Mouse (Mus musculus) heart, adult 2 months (tissue): ENCODE data around the gene Ccdc85b. TPM values are rescaled to one million over a fixed set of nuclear protein-coding genes. Genes with fewer than 3 reads are reported as not detected.

Experiments used
- DNase-seq, 2 experiments: peaks; one replicate each; pipeline ENCODE4 v3.0.0; 2021
- H3K27ac ChIP-seq: fragments of 200-600 bp; 2 replicates; pipeline ENCODE4 v1.8.1; 2022
- H3K27me3 ChIP-seq: fragments of 200-500 bp; 2 replicates; pipeline ENCODE4 v1.6.1; 2012; ENCODE audit warnings: mild to moderate bottlenecking, low read length, inconsistent platforms, mixed read lengths; ENCODE audit not compliant: control insufficient read depth, insufficient read depth
- H3K36me3 ChIP-seq: fragments of 200-500 bp; 2 replicates; pipeline ENCODE4 v1.6.1; 2012; ENCODE audit warnings: low read length, inconsistent platforms; ENCODE audit not compliant: control insufficient read depth, insufficient read depth
- H3K4me1 ChIP-seq: fragments of 200-500 bp; 2 replicates; pipeline ENCODE4 v1.6.1; 2011; ENCODE audit warnings: low read length; ENCODE audit not compliant: control insufficient read depth, insufficient read depth
- H3K4me3 ChIP-seq: fragments of 200-600 bp; 2 replicates; pipeline ENCODE4 v1.8.1; 2022
- H3K79me2 ChIP-seq: fragments of 200-500 bp; replicated peaks from 2 replicates; pipeline ENCODE4 v1.6.1; 2012; ENCODE audit warnings: mild to moderate bottlenecking, inconsistent platforms, low read length, moderate library complexity, mixed read lengths; ENCODE audit not compliant: control insufficient read depth, insufficient read depth
- H3K9ac ChIP-seq: fragments of 200-500 bp; 2 replicates; pipeline ENCODE4 v1.6.1; 2012; ENCODE audit warnings: low read depth, mild to moderate bottlenecking, control low read depth, inconsistent platforms, low read length, mixed read lengths
- CTCF ChIP-seq: fragments of 200-600 bp; IDR thresholded peaks from 2 replicates; pipeline ENCODE4 v1.8.1; 2022; ENCODE audit warnings: antibody characterized with exemption, mild to moderate bottlenecking, moderate library complexity
- EP300 ChIP-seq: fragments of 200-500 bp; IDR thresholded peaks from 2 replicates; pipeline ENCODE4 v1.6.1; 2011; ENCODE audit warnings: low read depth, low read length, control low read depth; ENCODE audit not compliant: insufficient read depth
- POLR2A ChIP-seq: fragments of 200-500 bp; IDR thresholded peaks from 2 replicates; pipeline ENCODE4 v1.6.1; 2011; ENCODE audit warnings: mild to moderate bottlenecking, low read depth, low read length, control low read depth; ENCODE audit not compliant: insufficient read depth
- WGBS: fragments of 180-500 bp; shearing (Covaris S2); methylation state at CpG from one replicate; pipeline ENCODE4 v1.1.7; 2018; 5-methylcytosine and 5-hydroxymethylcytosine counted together
- intact Hi-C: fragments of 180-260 bp; cut with DNase I; formaldehyde crosslinking; loops from one replicate; pipeline ENCODE4 v1.15.1; 2025
- polyA plus RNA-seq: library from polyadenylated mRNA; depleted of rRNA; stranded (reverse); fragments of >200 nt; gene quantifications from 2 replicates; pipeline ENCODE4 v1.2.3, GENCODE M21; 2012
- total RNA-seq, 2 experiments: library from RNA; stranded (reverse); gene quantifications; 2 replicates each; pipeline ENCODE4 v1.2.3; 2021

Ccdc85b gene
- total and polyA plus RNA-seq, 3 experiments, result 6.1 to 9.7 (median 6.3) TPM

DNA sequence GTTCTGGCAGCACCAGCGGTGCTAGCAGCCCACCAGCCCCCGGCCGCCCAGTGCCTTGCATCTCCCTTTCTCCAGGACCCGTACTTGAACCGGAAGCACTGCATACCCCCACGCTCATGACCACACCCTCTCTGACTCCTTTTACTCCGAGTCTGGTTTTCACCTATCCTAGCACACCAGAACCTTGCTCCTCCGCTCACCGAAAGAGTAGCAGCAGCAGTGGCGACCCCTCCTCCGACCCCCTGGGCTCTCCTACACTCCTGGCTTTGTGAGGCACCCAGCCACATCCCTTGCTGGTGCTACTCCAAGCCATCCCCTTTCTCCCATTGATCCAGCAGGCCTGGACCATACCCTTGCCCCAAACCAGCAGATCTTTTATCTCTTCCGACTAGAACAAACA is 2.7 kb downstream of the Ccdc85b start:
- Histone ChIP-seq H3K27me3 (no peaks in the 10 kb centered on the region), H3K4me3 (peak overlapping the region; percentile 64), H3K27ac (peak overlapping the region; percentile 99), H3K36me3 (peaks cover 12% of the 10 kb centered on the region), H3K4me1 (peaks cover 6% of the 10 kb centered on the region), H3K9ac (peak overlapping the region; percentile 7; the same call in 1 of the 2 replicates), H3K79me2 (peaks cover 6% of the 10 kb centered on the region)
- TF ChIP-seq CTCF (no peak), POLR2A (no peak), EP300 (no peak)
- intact Hi-C loops, result loop anchor here (2.0 kb wide), 1 partner anchor 22 kb away; no protein-coding TSS in a partner anchor
- WGBS, result 65% methylated on average over 12 of the region's 12 CpGs
- DNase-seq, result no peak

DNA sequence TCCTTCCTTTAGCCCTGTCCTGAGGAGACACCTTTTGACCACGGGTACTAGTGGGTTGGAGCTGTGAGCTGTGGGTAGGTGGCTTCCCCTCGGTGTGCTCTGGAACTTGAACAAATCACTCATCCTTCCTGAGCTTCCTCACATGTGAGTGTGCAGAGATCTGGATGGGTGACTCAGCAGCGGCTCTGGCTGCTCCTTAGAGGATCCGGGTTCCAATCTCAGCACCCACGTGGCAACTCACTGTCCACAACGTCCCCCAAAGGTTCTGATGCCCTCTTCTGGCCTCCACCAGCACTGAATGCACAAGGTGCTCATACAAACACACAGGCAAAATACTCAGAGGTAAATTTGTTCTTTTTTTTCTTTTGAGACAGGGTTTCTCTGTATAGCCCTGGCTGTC is 5.9 kb downstream of the Ccdc85b start:
- peaks cover 6% of the 10 kb centered on the region; the same call in 1 of the 2 replicates for H3K27me3 ChIP-seq
- peaks cover 4% of the 10 kb centered on the region for H3K4me1 ChIP-seq
- DNase-seq, result no peak
- no peak overlapping the region for H3K27ac ChIP-seq
- H3K9ac ChIP-seq, result no peak overlapping the region
- TF ChIP-seq POLR2A, result 0 out of 2 replicates have a peak, but pooled peaks have one; percentile 35
- TF ChIP-seq EP300, result no peak
- no peak for TF ChIP-seq CTCF
- peaks cover 12% of the 10 kb centered on the region for H3K36me3 ChIP-seq
- intact Hi-C loops, result no loop called here
- no peak overlapping the region for H3K4me3 ChIP-seq
- WGBS, result 53% methylated on average over 6 of the region's 6 CpGs
- H3K79me2 ChIP-seq, result peaks cover 6% of the 10 kb centered on the region

GRCm38 (mm10) chr19:5449673-5450072 is 8.0 kb downstream of the Ccdc85b start:
- WGBS, result 74% methylated on average over 3 of the region's 3 CpGs
- H3K27ac ChIP-seq, result no peak overlapping the region
- H3K36me3 ChIP-seq, result peaks cover 5% of the 10 kb centered on the region; the same call in 1 of the 2 replicates
- H3K4me1 ChIP-seq, result peaks cover 2% of the 10 kb centered on the region
- intact Hi-C loops, result no loop called here
- no peak overlapping the region for H3K9ac ChIP-seq
- H3K27me3 ChIP-seq, result peaks cover 6% of the 10 kb centered on the region; the same call in 1 of the 2 replicates
- H3K79me2 ChIP-seq, result no peaks in the 10 kb centered on the region
- H3K4me3 ChIP-seq, result no peak overlapping the region
- TF ChIP-seq EP300, result no peak
- DNase-seq, result no peak

GRCm38 (mm10) chr19:5448354-5449150 is 9.1 kb downstream of the Ccdc85b start:
- H3K9ac ChIP-seq, result no peak overlapping the region
- H3K4me3 ChIP-seq, result peak overlapping the region; percentile 54; the same call in 1 of the 2 replicates
- H3K27ac ChIP-seq, result no peak overlapping the region
- TF ChIP-seq EP300, result no peak
- TF ChIP-seq CTCF, result no peak
- TF ChIP-seq POLR2A, result no peak
- H3K4me1 ChIP-seq, result peaks cover 2% of the 10 kb centered on the region
- 5% methylated on average over 36 of the region's 36 CpGs for WGBS
- no peaks in the 10 kb centered on the region for H3K79me2 ChIP-seq
- H3K27me3 ChIP-seq, result peaks cover 6% of the 10 kb centered on the region; the same call in 1 of the 2 replicates
- intact Hi-C loops, result no loop called here
- DNase-seq, result peak; percentile 40 to 50
- H3K36me3 ChIP-seq, result no peaks in the 10 kb centered on the region

- TF ChIP-seq CTCF (no peak), EP300 (no peak), POLR2A (no peak)
- peak within 1 kb of the TSS; percentile 37 for H3K9ac ChIP-seq
Measured at GRCm38 (mm10) chr19:5447515-5448353, 10.0 kb downstream of the Ccdc85b start, which contains the start of gene Fosl1. Fosl1 (plus strand) TSS chr19:5447547.

More at GRCm38 (mm10) chr19:5447515-5448353, 10.0 kb downstream of the Ccdc85b start, which contains the start of gene Fosl1:
- Histone ChIP-seq H3K4me1 (peaks cover 2% of the 10 kb centered on the region), H3K27me3 (peaks cover 6% of the 10 kb centered on the region; the same call in 1 of the 2 replicates), H3K27ac (no peak within 1 kb of the TSS), H3K4me3 (peak within 1 kb of the TSS; percentile 54), H3K36me3 (no peaks in the 10 kb centered on the region), H3K79me2 (no peaks in the 10 kb centered on the region)
- peak; percentile 74 to 80 for DNase-seq
- WGBS, result 1% methylated on average over 69 of the region's 70 CpGs
- intact Hi-C loops, result no loop called here
